Mouse (Mus musculus) myocyte (in vitro differentiated cells): ENCODE data around the gene Krtap19-5.

Experiments used
- MYOD1 ChIP-seq, 3 experiments: IDR thresholded peaks; one replicate each; pipeline ENCODE4 v1.6.1; 2011; ENCODE audit warnings: control low read depth in 2 of 3, low read depth in 2 of 3, mild to moderate bottlenecking in 2 of 3, moderate library complexity in 1 of 3; ENCODE audit not compliant: insufficient read length in 2 of 3, control insufficient read depth in 1 of 3
- POLR2A ChIP-seq: IDR thresholded peaks from one replicate; pipeline ENCODE4 v1.6.1; 2011; ENCODE audit warnings: low read depth, mild to moderate bottlenecking, control low read depth, moderate library complexity; ENCODE audit not compliant: insufficient read length
- POLR2AphosphoS2 ChIP-seq: IDR thresholded peaks from one replicate; pipeline ENCODE4 v1.6.1; 2011; ENCODE audit warnings: low read depth, control low read depth; ENCODE audit not compliant: insufficient read length
- TCF12 ChIP-seq: IDR thresholded peaks from one replicate; pipeline ENCODE4 v1.6.1; 2011; ENCODE audit warnings: mild to moderate bottlenecking, control low read depth; ENCODE audit not compliant: poor library complexity, insufficient read depth, severe bottlenecking

GRCm38 (mm10) chr16:88938252-88938651 lies 42.0 kb upstream of the Krtap19-5 start:
- TF ChIP-seq TCF12 (no peak), MYOD1 (IDR thresholded peaks at IDR 0.05; ENCODE audit: control insufficient read depth in 1 of 3, insufficient read length in 2 of 3, low read depth in 2 of 3) (no peak), POLR2AphosphoS2 (no peak), POLR2A (no peak)
